Mouse (Mus musculus) cerebellum, adult 11 months (tissue): Measurements from ENCODE around the gene Tpbgl.

Experiments used
- DNase-seq: peaks from one replicate; pipeline ENCODE4 v3.0.0; 2022

The Tpbgl gene

GRCm38 (mm10) chr7:99626376-99627270 lies at the start of gene Tpbgl:
Tpbgl (minus strand) TSS chr7:99627103.
- no peak for DNase-seq

GRCm38 (mm10) chr7:99674890-99675289 lies 48.0 kb upstream of the Tpbgl start:
- no peak for DNase-seq

- DNase-seq: no peak
Measured at GRCm38 (mm10) chr7:99674209-99674608, 47.3 kb upstream of the Tpbgl start.

- DNase-seq: no peak
Measured at GRCm38 (mm10) chr7:99673188-99673587, 46.3 kb upstream of the Tpbgl start.

GRCm38 (mm10) chr7:99671544-99672435 lies 44.9 kb upstream of the Tpbgl start:
- DNase-seq: no peak

DNA sequence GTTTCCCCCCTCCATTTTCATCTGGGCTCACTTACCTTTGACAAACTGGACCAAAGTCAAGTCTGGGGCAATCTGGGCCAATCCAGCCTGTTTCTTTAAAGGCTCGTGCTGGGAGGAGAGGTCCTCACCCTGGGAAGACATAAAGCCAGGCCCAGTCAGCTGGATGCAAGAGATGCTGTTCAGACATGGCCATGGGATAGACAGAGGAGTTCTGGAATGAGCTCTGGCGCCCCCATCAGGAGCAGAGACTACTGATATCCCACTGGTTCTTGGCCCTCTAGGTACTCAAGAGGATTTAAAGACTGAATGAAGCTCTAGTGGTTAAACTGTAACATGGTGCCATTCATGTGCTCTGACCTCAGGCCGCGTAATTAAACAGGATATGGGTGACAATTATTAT lies 44.0 kb upstream of the Tpbgl start:
- no peak for DNase-seq

- peak; percentile 51 for DNase-seq
Measured at GRCm38 (mm10) chr7:99668802-99669201, 41.9 kb upstream of the Tpbgl start.

- DNase-seq: no peak
Measured at GRCm38 (mm10) chr7:99667096-99667495, 40.2 kb upstream of the Tpbgl start.

DNA sequence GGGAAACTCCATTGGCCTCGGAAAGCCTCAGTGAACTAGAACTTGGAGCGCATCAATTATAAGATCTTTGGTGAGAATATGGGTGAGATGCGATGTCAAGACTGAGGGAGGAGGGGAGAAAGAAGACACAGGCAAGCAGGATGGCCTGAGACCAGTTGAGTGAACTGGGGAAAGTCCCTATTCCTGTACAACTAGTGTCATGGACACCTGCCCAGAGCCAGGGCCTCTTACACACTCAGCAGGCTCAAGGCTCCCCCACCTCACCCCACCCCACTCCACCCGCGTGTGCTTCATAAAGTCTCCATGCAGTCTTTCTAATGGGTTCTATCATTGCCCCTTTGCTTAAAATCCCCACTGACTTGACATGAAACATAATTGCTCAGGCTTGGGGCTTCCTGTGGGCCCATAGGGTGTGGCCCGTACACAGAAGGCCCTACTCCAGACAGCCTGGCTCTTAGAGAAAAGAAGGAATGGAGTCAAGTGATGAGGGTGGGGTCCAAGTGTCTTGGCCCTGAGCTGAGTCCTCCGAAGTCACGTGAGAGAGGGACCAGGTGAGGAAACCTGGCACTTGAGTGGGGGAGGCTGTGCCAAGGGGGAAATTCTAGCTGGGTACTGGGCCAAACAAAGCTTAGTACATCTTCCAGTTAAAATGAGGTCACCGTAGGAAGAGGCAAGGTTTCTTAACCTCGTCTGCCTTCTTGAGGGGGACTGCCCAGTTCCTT lies 39.0 kb upstream of the Tpbgl start:
- DNase-seq: no peak

DNA sequence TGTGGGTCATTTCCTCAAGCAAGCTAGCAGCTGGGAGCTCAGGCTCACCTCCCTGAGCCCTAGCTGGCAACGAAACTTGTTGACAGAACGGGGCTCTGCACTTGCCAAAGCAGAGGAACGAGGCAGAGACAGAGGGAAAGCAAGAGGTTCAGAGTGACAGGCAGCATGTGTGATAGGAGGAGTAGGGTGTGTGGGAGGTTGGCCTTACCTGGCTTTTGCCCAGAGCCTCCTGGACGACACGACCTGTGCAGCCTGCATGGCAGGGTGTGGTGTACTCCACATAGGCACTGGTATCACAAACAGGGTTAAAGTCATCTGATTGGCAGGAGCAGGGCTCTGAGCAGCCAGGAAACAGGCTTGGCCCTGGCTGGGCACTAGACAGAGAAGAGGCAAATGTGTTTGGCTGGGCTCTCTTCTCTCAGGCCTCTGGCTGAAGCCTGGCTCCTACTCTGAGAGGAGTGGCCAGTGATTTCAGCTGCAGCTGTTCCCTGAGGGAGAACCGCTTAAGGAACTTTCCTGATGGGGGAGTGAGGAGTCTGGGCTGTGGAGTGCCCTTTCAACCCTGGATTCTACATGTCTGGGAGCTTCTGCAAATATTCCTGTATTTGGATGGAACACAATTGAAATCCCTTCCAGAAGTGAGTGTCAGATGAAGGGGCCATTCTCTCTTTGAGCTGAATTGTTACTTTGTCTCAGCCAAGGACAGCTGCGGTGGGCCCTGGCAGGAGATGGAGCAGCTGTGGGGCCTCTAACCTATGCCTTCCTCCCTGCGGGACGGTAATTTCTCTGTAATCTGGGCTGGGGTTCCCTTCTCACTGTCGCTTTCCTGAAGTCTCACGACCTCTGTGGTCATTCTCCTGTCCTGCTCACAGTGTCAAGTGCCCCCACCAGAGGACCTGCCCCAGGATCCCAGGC lies 37.9 kb upstream of the Tpbgl start:
- peak; percentile 76 for DNase-seq

GRCm38 (mm10) chr7:99663507-99664220 lies 36.8 kb upstream of the Tpbgl start:
- DNase-seq: no peak

GRCm38 (mm10) chr7:99662311-99662710 lies 35.4 kb upstream of the Tpbgl start:
- no peak for DNase-seq

DNA sequence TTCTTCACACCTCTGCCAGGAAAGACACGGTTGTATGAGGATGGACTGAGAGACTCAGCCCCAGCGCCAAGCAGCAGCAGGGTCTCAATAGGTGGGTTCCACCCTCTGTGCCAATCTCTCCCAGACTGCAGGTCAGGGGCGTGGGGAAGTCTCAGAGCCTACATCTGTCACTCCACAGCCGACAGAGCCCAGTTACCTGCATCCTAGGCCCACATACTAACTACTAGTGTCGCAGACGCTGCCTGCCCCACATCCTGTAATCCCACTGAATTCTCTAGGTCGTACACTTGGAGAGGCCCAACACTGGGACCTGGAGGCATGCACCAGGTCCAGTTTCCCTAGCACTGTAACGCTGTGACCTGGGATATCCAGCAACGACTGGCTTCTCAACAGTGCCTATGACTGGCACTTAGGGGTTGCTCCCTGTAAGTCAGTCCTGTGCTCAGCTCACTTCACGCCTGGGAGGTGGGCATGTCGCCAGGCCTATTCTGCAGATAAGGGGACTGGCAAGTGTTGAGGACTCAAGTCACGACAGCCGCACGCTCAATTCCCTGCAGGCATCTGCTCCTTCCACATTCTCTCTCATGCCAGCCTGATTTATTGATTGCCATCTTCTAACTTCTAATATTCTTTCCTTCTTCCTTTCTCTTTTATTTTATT lies 34.8 kb upstream of the Tpbgl start:
- no peak for DNase-seq

DNA sequence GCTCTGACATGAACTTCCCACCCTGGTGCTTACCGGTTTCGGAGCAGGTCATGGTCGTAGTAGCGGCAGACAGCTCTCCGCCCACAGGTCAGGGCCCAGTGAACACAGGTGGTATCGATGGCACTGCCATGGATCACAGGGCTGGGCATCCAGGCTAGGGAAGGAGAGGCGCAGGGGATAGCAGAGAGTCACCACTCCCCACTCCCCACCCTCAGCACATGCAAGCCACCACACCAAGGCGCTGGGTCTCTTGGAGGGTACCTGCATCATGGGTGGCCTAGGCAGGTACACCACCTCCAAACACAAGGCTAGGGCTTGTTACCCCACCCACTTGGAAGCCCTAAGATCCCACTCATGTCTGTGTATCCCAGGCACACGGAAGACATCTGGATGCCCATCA lies 34.2 kb upstream of the Tpbgl start:
- DNase-seq: no peak

- DNase-seq: peak; percentile 53
Measured at GRCm38 (mm10) chr7:99659379-99660029, 32.6 kb upstream of the Tpbgl start.

GRCm38 (mm10) chr7:99654244-99654643 lies 27.3 kb upstream of the Tpbgl start:
- DNase-seq: no peak

GRCm38 (mm10) chr7:99649585-99649984 lies 22.7 kb upstream of the Tpbgl start:
- no peak for DNase-seq

- DNase-seq: no peak
Measured at GRCm38 (mm10) chr7:99648623-99649022, 21.7 kb upstream of the Tpbgl start.

DNA sequence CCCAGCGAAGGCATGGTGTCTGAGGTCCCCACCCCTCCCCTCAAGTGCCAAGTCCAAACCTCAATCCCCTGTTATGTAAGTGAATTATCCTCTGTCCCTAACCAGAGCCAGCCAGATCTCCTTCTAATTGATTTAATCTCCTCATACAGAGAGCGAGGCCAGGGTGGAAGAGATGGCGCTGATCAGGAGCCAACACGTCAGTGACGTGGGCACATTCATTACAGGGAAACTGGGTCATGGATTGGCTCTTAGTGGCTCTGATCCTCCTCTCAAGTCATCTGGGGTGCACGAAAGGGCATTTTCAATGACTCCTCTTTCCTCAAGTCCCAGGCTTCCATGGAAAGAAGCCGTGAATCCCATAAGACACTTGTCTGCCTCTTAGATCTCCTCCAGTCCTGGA lies 17.8 kb upstream of the Tpbgl start:
- no peak for DNase-seq

- no peak for DNase-seq
Measured at GRCm38 (mm10) chr7:99642078-99642477, 15.2 kb upstream of the Tpbgl start.
